Mouse (Mus musculus) liver, adult 2 months (tissue): ENCODE results near the gene Nsd1.

ENCODE experiments used
- CTCF ChIP-seq: fragments of 200-500 bp; IDR thresholded peaks from 2 replicates; pipeline ENCODE4 v1.5.1; 2011; ENCODE audit warnings: low read depth, low read length, control low read depth
- POLR2A ChIP-seq: fragments of 200-500 bp; IDR thresholded peaks from 2 replicates; pipeline ENCODE4 v1.6.1; 2011; ENCODE audit warnings: low read length, control low read depth; ENCODE audit not compliant: insufficient read depth; ENCODE audit errors: extremely low read depth

DNA sequence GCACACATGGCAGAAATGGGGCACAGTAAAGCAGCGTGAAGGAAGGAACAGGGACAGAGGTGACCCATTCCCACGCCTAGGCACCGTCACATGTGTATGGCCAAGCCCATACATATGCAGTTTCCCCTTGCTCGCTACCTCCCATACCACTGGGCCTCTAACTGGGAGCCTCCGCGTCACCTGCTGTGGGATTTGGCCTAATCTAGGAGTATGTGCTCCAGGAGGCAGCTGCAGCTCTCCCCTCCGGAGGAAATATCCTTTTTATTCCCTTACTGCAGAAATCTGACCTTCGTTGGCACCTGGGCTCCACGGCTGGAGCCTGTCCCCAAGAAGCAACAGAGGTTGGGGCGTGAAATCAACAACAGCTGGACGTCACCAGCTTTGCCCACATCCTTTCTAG, 35.2 kb upstream of the Nsd1 start:
- TF ChIP-seq POLR2A (no peak), CTCF (no peak)
